8 mouse cellular contexts compared by ENCODE assay signal in genomic region chr8:77629858-77630537, GRCm38 (mm10). TPM values are rescaled to one million over a fixed set of nuclear protein-coding genes. Genes with fewer than 3 reads are reported as not detected.
DNase-seq lines count a peak whose midpoint lies in the region; ATAC-seq and TF ChIP-seq lines count a peak whose summit lies in the region.

No protein-coding gene starts in this region.

- H3K4me1 ChIP-seq in heart, embryonic 11.5 days (ENCODE audit: control insufficient read depth, insufficient read depth, low read length): no peaks in the 10 kb centered on the region
- peaks cover 35% of the 10 kb centered on the region for H3K4me1 ChIP-seq in limb, embryonic 10.5 days
- H3K4me1 ChIP-seq in midbrain, postnatal 0 days (ENCODE audit: insufficient read depth, low read length): no peaks in the 10 kb centered on the region

- no peak for ATAC-seq in heart, embryonic 11.5 days (replicated peaks; ENCODE audit: insufficient number of reproducible peaks, low FRiP score, low TSS enrichment)
- peak; percentile 86 for ATAC-seq in midbrain, postnatal 0 days (ENCODE audit: low FRiP score)

- H3K9me3 ChIP-seq in heart, embryonic 11.5 days (replicated peaks; ENCODE audit: control insufficient read depth, low read length): no peaks in the 10 kb centered on the region
- no peaks in the 10 kb centered on the region for H3K9me3 ChIP-seq in limb, embryonic 10.5 days (replicated peaks)
- no peaks in the 10 kb centered on the region for H3K9me3 ChIP-seq in midbrain, postnatal 0 days (ENCODE audit: low read length)

- no peaks in the 10 kb centered on the region for H3K36me3 ChIP-seq in heart, embryonic 11.5 days (ENCODE audit: control insufficient read depth, insufficient read depth, low read length)
- H3K36me3 ChIP-seq in limb, embryonic 10.5 days: no peaks in the 10 kb centered on the region
- H3K36me3 ChIP-seq in midbrain, postnatal 0 days (ENCODE audit: insufficient read depth, low read length): no peaks in the 10 kb centered on the region

- H3K4me2 ChIP-seq in heart, embryonic 11.5 days: no peak overlapping the region
- no peak overlapping the region for H3K4me2 ChIP-seq in midbrain, postnatal 0 days (ENCODE audit: low read depth, low read length, poor library complexity, severe bottlenecking)

- TF ChIP-seq CTCF in midbrain, postnatal 0 days (IDR thresholded peaks at IDR 0.05): peak; percentile 99

- H3K27ac ChIP-seq in heart, embryonic 11.5 days (ENCODE audit: low read depth, low read length): no peak overlapping the region
- H3K27ac ChIP-seq in limb, embryonic 10.5 days: peak overlapping the region; percentile 76
- H3K27ac ChIP-seq in midbrain, postnatal 0 days (ENCODE audit: low read depth, low read length): no peak overlapping the region

- H3K4me3 ChIP-seq in heart, embryonic 11.5 days (ENCODE audit: low read depth, low read length): no peak overlapping the region
- H3K4me3 ChIP-seq in limb, embryonic 10.5 days: no peak overlapping the region
- no peak overlapping the region for H3K4me3 ChIP-seq in midbrain, postnatal 0 days (ENCODE audit: low read depth, low read length)

- 18% methylated on average over 15 of the region's 15 CpGs for WGBS in heart, embryonic 11.5 days (ENCODE audit: insufficient replicate concordance)
- 21% methylated on average over 15 of the region's 15 CpGs for WGBS in limb, embryonic 10.5 days
- 18% methylated on average over 15 of the region's 15 CpGs for WGBS in midbrain, postnatal 0 days

- peak; percentile 89 for DNase-seq in heart, adult 11 months
- peak; percentile 94 for DNase-seq in embryo, embryonic 10 days (ENCODE audit: low spot score)
- DNase-seq in gastrocnemius, postnatal 36 days: peak; percentile 62 to 63
- peak; percentile 79 for DNase-seq in kidney, adult 18-20 months
- peak; percentile 92 for DNase-seq in limb, embryonic 10.5 days (ENCODE audit: low spot score)
- peak; percentile 87 for DNase-seq in midbrain, postnatal 0 days (ENCODE audit: low spot score)
- peak; percentile 14 to 49 for DNase-seq in spleen, postnatal 14 days (ENCODE audit: low spot score in 2 of 2)

- intact Hi-C loops in gastrocnemius, postnatal 36 days (cut with DNase I): loop anchor here (1.0 kb wide), 1 partner anchor 374 kb away; no protein-coding TSS in a partner anchor

- no peaks in the 10 kb centered on the region for H3K27me3 ChIP-seq in heart, embryonic 11.5 days (ENCODE audit: control insufficient read depth, insufficient read depth, low read length)
- no peaks in the 10 kb centered on the region for H3K27me3 ChIP-seq in limb, embryonic 10.5 days (ENCODE audit: low read depth, poor library complexity, severe bottlenecking)
- no peaks in the 10 kb centered on the region for H3K27me3 ChIP-seq in midbrain, postnatal 0 days (ENCODE audit: insufficient read depth, low read length)

- no peak overlapping the region for H3K9ac ChIP-seq in heart, embryonic 11.5 days (ENCODE audit: low read depth, low read length)
- no peak overlapping the region for H3K9ac ChIP-seq in midbrain, postnatal 0 days (replicated peaks; ENCODE audit: low read length, poor library complexity, severe bottlenecking)

RNA-seq across cellular contexts. Expression of gene Tmem184c, which starts 19.5 kb away (rescaled TPM):
- polyA plus RNA-seq in heart, embryonic 11.5 days (2014; fragmentation: Nextera tagmentation; extraction: Ambion mirVana): 26.0 and 27.4 TPM in 2 replicates
- total RNA-seq in gastrocnemius, postnatal 36 days (2021): 1 to 10 TPM; 9.1 to 9.2 TPM
- polyA plus RNA-seq in limb, embryonic 10.5 days (2016; fragmentation: Nextera tagmentation; extraction: Ambion mirVana): 32.7 and 34.5 TPM in 2 replicates
- total RNA-seq in midbrain, postnatal 0 days (2014; rRNA removed): 61.9 and 75.0 TPM in 2 replicates
- 64.0 and 65.1 TPM in 2 replicates for polyA plus RNA-seq in midbrain, postnatal 0 days (2015; fragmentation: Nextera tagmentation; extraction: Ambion mirVana)

Comparison
In these comparisons a context has a peak if more than half of its experiments do, and no peak if none do; other contexts are left out.
1. DNase-seq: peak in every context shown above with its lines; median percentile 94 in embryo, embryonic 10 days; 92 in limb, embryonic 10.5 days; 89 in heart, adult 11 months; 87 in midbrain, postnatal 0 days; 79 in kidney, adult 18-20 months; 62 in gastrocnemius, postnatal 36 days; 32 in spleen, postnatal 14 days.